Mouse (Mus musculus): ENCODE measurements at regions not wholly inside any gene's neighbourhood (a gene's known extent, or its start where the extent isn't known, plus 50 kb on each side); places are given as distances from the start of the nearest gene placed in this dataset.

GRCm38 (mm10) chr5:118437307-118437610 is 123.2 kb upstream of the Med13l start:
- no peak for TF ChIP-seq POLR2AphosphoS5 (IDR thresholded peaks at IDR 0.05; ENCODE audit: insufficient replicate concordance, low read depth, low read length)
- no peak for TF ChIP-seq CTCF (IDR thresholded peaks at IDR 0.05; ENCODE audit: low read depth, low read length)
- no peak for TF ChIP-seq TAL1 (conservative IDR thresholded peaks at IDR 0.05; ENCODE audit: low read depth, low read length)
- TF ChIP-seq GATA1 (IDR thresholded peaks at IDR 0.05; ENCODE audit: borderline replicate concordance, low read length): no peak

Measured in G1E (cell line).